Mouse (Mus musculus) heart, embryonic 11.5 days (tissue): ENCODE results near the gene Nfatc3. TPM values are rescaled to one million over a fixed set of nuclear protein-coding genes. Genes with fewer than 3 reads are reported as not detected.
A peak's percentile ranks its signal among the peaks of the same experiment; 100 is the strongest.

Experiments used
- ATAC-seq: fragments of 200-750 bp; cut with Nextera tagmentation; replicated peaks from 2 replicates; pipeline ENCODE4 v1.8.0; 2017; ENCODE audit warnings: moderate library complexity; ENCODE audit not compliant: insufficient number of reproducible peaks, low FRiP score, low TSS enrichment
- H3K27ac ChIP-seq: fragments of 300-500 bp; sonication (generic); 2 replicates; pipeline ENCODE4 v1.5.1; 2014; ENCODE audit warnings: mild to moderate bottlenecking, low read depth, low read length
- H3K27me3 ChIP-seq: fragments of 300-500 bp; sonication (generic); 2 replicates; pipeline ENCODE4 v1.6.1; 2014; ENCODE audit warnings: mild to moderate bottlenecking, low read length, mixed read lengths; ENCODE audit not compliant: control insufficient read depth, insufficient read depth
- H3K36me3 ChIP-seq: fragments of 300-500 bp; sonication (generic); 2 replicates; pipeline ENCODE4 v1.6.1; 2014; ENCODE audit warnings: mild to moderate bottlenecking, low read length, moderate library complexity, mixed read lengths; ENCODE audit not compliant: control insufficient read depth, insufficient read depth
- H3K4me1 ChIP-seq: fragments of 300-500 bp; sonication (generic); 2 replicates; pipeline ENCODE4 v1.6.1; 2014; ENCODE audit warnings: low read length; ENCODE audit not compliant: control insufficient read depth, insufficient read depth
- H3K4me2 ChIP-seq: fragments of 300-500 bp; sonication (generic); 2 replicates; pipeline ENCODE4 v1.6.1; 2014; ENCODE audit warnings: mild to moderate bottlenecking, moderate library complexity
- H3K4me3 ChIP-seq: fragments of 300-500 bp; sonication (generic); 2 replicates; pipeline ENCODE4 v1.5.1; 2014; ENCODE audit warnings: low read depth, low read length
- H3K9ac ChIP-seq: fragments of 300-500 bp; sonication (generic); 2 replicates; pipeline ENCODE4 v1.6.1; 2014; ENCODE audit warnings: mild to moderate bottlenecking, low read depth, low read length, moderate library complexity
- H3K9me3 ChIP-seq: fragments of 300-500 bp; sonication (generic); replicated peaks from 2 replicates; pipeline ENCODE4 v1.6.1; 2016; ENCODE audit warnings: low read length; ENCODE audit not compliant: control insufficient read depth
- WGBS: fragments of 180-500 bp; shearing (Covaris S2); extraction: QIAGEN DNeasy Blood & Tissue Kit; methylation state at CpG from one replicate; pipeline ENCODE4 v1.1.7; 2014; ENCODE audit not compliant: insufficient replicate concordance; 5-methylcytosine and 5-hydroxymethylcytosine counted together
- polyA plus RNA-seq: library from polyadenylated mRNA; unstranded; fragments of >200 nt; fragmentation: Nextera tagmentation; extraction: Ambion mirVana; gene quantifications from 2 replicates; pipeline ENCODE4 v1.2.1, GENCODE M21; 2014

Gene Nfatc3
- polyA plus RNA-seq, 1 experiment from 2014 or later = 6.0 TPM

- H3K4me3 ChIP-seq = no peak overlapping the region
- WGBS = 93% methylated on average over 11 of the region's 11 CpGs
- ATAC-seq = no peak
- no peak overlapping the region for H3K27ac ChIP-seq
- no peaks in the 10 kb centered on the region for H3K9me3 ChIP-seq
- no peak overlapping the region for H3K9ac ChIP-seq
- peaks cover 14% of the 10 kb centered on the region for H3K36me3 ChIP-seq
- H3K4me2 ChIP-seq = no peak overlapping the region
- peaks cover 39% of the 10 kb centered on the region for H3K27me3 ChIP-seq
- peaks cover 12% of the 10 kb centered on the region for H3K4me1 ChIP-seq
Measured at GRCm38 (mm10) chr8:106132356-106132755, 73.7 kb downstream of the Nfatc3 start.

GRCm38 (mm10) chr8:106133526-106133925 is 74.9 kb downstream of the Nfatc3 start:
- Histone ChIP-seq H3K4me1 (peaks cover 15% of the 10 kb centered on the region), H3K27ac (no peak overlapping the region), H3K36me3 (peaks cover 14% of the 10 kb centered on the region), H3K4me3 (no peak overlapping the region), H3K27me3 (peaks cover 39% of the 10 kb centered on the region), H3K9ac (no peak overlapping the region), H3K4me2 (no peak overlapping the region), H3K9me3 (no peaks in the 10 kb centered on the region)
- no peak for ATAC-seq
- WGBS = 58% methylated on average over 13 of the region's 13 CpGs

GRCm38 (mm10) chr8:106133946-106134345 is 75.3 kb downstream of the Nfatc3 start:
- WGBS = 65% methylated on average over 6 of the region's 6 CpGs
- H3K36me3 ChIP-seq = peaks cover 12% of the 10 kb centered on the region
- no peak overlapping the region for H3K4me3 ChIP-seq
- H3K27ac ChIP-seq = no peak overlapping the region
- H3K4me2 ChIP-seq = no peak overlapping the region
- H3K27me3 ChIP-seq = peaks cover 39% of the 10 kb centered on the region
- no peaks in the 10 kb centered on the region for H3K9me3 ChIP-seq
- no peak for ATAC-seq
- H3K9ac ChIP-seq = no peak overlapping the region
- H3K4me1 ChIP-seq = peaks cover 15% of the 10 kb centered on the region

- Histone ChIP-seq H3K27ac (no peak overlapping the region), H3K4me1 (peaks cover 15% of the 10 kb centered on the region), H3K4me2 (no peak overlapping the region; the same call in 1 of the 2 replicates), H3K27me3 (peaks cover 39% of the 10 kb centered on the region), H3K36me3 (peaks cover 8% of the 10 kb centered on the region; the same call in 1 of the 2 replicates), H3K9ac (no peak overlapping the region), H3K4me3 (peak overlapping the region; percentile 5; the same call in 1 of the 2 replicates), H3K9me3 (no peaks in the 10 kb centered on the region)
- no peak for ATAC-seq
- WGBS = 18% methylated on average over 14 of the region's 14 CpGs
Measured at GRCm38 (mm10) chr8:106134751-106135571, 76.3 kb downstream of the Nfatc3 start.

- ATAC-seq = no peak
- Histone ChIP-seq H3K27me3 (peaks cover 39% of the 10 kb centered on the region), H3K9me3 (no peaks in the 10 kb centered on the region), H3K4me1 (peaks cover 15% of the 10 kb centered on the region), H3K4me3 (peak overlapping the region; percentile 53), H3K27ac (no peak overlapping the region), H3K4me2 (peak overlapping the region; percentile 99), H3K36me3 (peaks cover 7% of the 10 kb centered on the region; the same call in 1 of the 2 replicates), H3K9ac (peak overlapping the region; percentile 65; the same call in 1 of the 2 replicates)
- WGBS = 3% methylated on average over 19 of the region's 19 CpGs
Measured at GRCm38 (mm10) chr8:106135672-106136071, 77.0 kb downstream of the Nfatc3 start.

GRCm38 (mm10) chr8:106136156-106137130 is 77.8 kb downstream of the Nfatc3 start, which contains the start of gene Esrp2:
Gene Esrp2, minus strand, starts transcription at chr8:106136974.
- peaks cover 39% of the 10 kb centered on the region for H3K27me3 ChIP-seq
- no peaks in the 10 kb centered on the region for H3K9me3 ChIP-seq
- peaks cover under 1% of the 10 kb centered on the region; the same call in 1 of the 2 replicates for H3K36me3 ChIP-seq
- ATAC-seq = 0 out of 2 replicates have a peak, but pooled peaks have one; percentile 24
- H3K27ac ChIP-seq = peak within 1 kb of the TSS; percentile 35; the same call in 1 of the 2 replicates
- peaks cover 15% of the 10 kb centered on the region for H3K4me1 ChIP-seq
- H3K4me2 ChIP-seq = peak within 1 kb of the TSS; percentile 99
- H3K9ac ChIP-seq = peak within 1 kb of the TSS; percentile 65
- under 1% methylated on average over 80 of the region's 86 CpGs for WGBS
- peak within 1 kb of the TSS; percentile 53 for H3K4me3 ChIP-seq

GRCm38 (mm10) chr8:106137218-106137905 is 78.7 kb downstream of the Nfatc3 start:
- Histone ChIP-seq H3K9me3 (no peaks in the 10 kb centered on the region), H3K36me3 (no peaks in the 10 kb centered on the region), H3K9ac (peak overlapping the region; percentile 65), H3K4me3 (peak overlapping the region; percentile 53), H3K27me3 (peaks cover 39% of the 10 kb centered on the region), H3K4me2 (peak overlapping the region; percentile 99), H3K27ac (0 out of 2 replicates have a peak overlapping the region, but pooled peaks have one; percentile 35), H3K4me1 (peaks cover 15% of the 10 kb centered on the region)
- ATAC-seq = no peak
- 4% methylated on average over 22 of the region's 22 CpGs for WGBS
